Comparison of ENCODE assay signal across 8 mouse cellular contexts in the genomic region with DNA sequence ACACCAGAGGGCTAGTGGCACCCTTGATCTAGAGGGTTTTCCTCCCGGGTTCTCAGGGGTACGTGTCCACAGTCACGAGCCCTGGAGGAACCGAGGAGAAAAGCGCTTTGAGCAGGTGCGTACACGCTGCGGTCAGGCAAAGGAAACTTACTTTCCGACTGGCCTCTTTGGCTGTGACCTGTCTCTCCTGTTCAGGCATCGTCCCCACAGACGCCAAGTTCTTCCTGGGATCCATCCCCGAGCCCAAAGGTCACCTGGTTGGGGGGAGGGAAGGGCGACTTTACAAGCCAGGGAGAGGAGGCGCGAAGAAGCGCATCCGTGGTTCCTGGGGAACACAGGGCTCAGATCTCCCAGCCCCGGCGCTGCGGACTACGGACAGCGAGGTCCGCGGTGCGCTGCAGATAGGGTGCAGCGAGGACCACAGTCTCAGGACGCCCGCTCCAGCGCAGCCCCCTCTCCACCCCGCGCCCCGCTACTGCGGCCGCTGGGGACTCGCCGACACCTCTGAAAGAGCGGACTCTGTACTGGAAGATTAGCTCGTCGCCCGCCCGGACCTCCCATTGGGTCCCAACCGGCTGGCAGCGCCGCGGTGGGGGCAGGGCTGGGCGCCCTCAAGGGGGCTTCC. TPM values are rescaled to one million over a fixed set of nuclear protein-coding genes. Genes with fewer than 3 reads are reported as not detected.
DNase-seq lines count a peak whose midpoint lies in the region; ATAC-seq and TF ChIP-seq lines count a peak whose summit lies in the region.

Gene Atp7b, minus strand, starts transcription at position 485 of the 625 bp plus-strand sequence.

- H3K9ac ChIP-seq in heart, adult 2 months (ENCODE audit: low read depth, low read length) = peak within 1 kb of the TSS; percentile 58
- H3K9ac ChIP-seq in embryonic facial prominence, embryonic 11.5 days (replicated peaks; ENCODE audit: low read length) = peak within 1 kb of the TSS; percentile 60
- H3K9ac ChIP-seq in hindbrain, postnatal 0 days (replicated peaks; ENCODE audit: low read length) = peak within 1 kb of the TSS; percentile 54
- peak within 1 kb of the TSS; percentile 90 for H3K9ac ChIP-seq in liver, embryonic 12.5 days

- H3K27ac ChIP-seq in heart, adult 2 months = peak within 1 kb of the TSS; percentile 24
- H3K27ac ChIP-seq in embryonic facial prominence, embryonic 11.5 days (replicated peaks; ENCODE audit: low read depth, low read length) = no peak within 1 kb of the TSS
- peak within 1 kb of the TSS; percentile 43; the same call in 1 of the 2 replicates for H3K27ac ChIP-seq in hindbrain, postnatal 0 days
- H3K27ac ChIP-seq in liver, embryonic 12.5 days = peak within 1 kb of the TSS; percentile 94

- peak within 1 kb of the TSS; percentile 91 for H3K4me2 ChIP-seq in embryonic facial prominence, embryonic 11.5 days (ENCODE audit: low read depth, low read length)
- H3K4me2 ChIP-seq in hindbrain, postnatal 0 days (ENCODE audit: low read depth, low read length) = peak within 1 kb of the TSS; percentile 94
- peak within 1 kb of the TSS; percentile 87 for H3K4me2 ChIP-seq in liver, embryonic 12.5 days

- peaks cover 2% of the 10 kb centered on the region for H3K36me3 ChIP-seq in heart, adult 2 months (ENCODE audit: control insufficient read depth, insufficient read depth, low read length)
- peaks cover under 1% of the 10 kb centered on the region; the same call in 1 of the 2 replicates for H3K36me3 ChIP-seq in embryonic facial prominence, embryonic 11.5 days (replicated peaks; ENCODE audit: control insufficient read depth, insufficient read depth, low read depth, low read length)
- peaks cover under 1% of the 10 kb centered on the region for H3K36me3 ChIP-seq in hindbrain, postnatal 0 days (ENCODE audit: insufficient read depth, low read length)
- peaks cover 29% of the 10 kb centered on the region for H3K36me3 ChIP-seq in liver, embryonic 12.5 days

- no peaks in the 10 kb centered on the region for H3K4me1 ChIP-seq in heart, adult 2 months (ENCODE audit: control insufficient read depth, insufficient read depth, low read length)
- no peaks in the 10 kb centered on the region for H3K4me1 ChIP-seq in embryonic facial prominence, embryonic 11.5 days (ENCODE audit: control insufficient read depth, insufficient read depth, low read length)
- H3K4me1 ChIP-seq in hindbrain, postnatal 0 days (ENCODE audit: insufficient read depth, low read length) = no peaks in the 10 kb centered on the region; the same call in 1 of the 2 replicates
- peaks cover 59% of the 10 kb centered on the region for H3K4me1 ChIP-seq in liver, embryonic 12.5 days

- 1% methylated on average over 44 of the region's 46 CpGs for WGBS in heart, adult 2 months
- under 1% methylated on average over 38 of the region's 46 CpGs for WGBS in embryonic facial prominence, embryonic 11.5 days
- WGBS in hindbrain, postnatal 0 days = 2% methylated on average over 45 of the region's 46 CpGs
- under 1% methylated on average over 45 of the region's 46 CpGs for WGBS in liver, embryonic 12.5 days (ENCODE audit: insufficient replicate concordance)

- peak; percentile 19; the same call in 1 of the 2 replicates for TF ChIP-seq CTCF in heart, adult 2 months (IDR thresholded peaks at IDR 0.05)
- no peak for TF ChIP-seq CTCF in hindbrain, postnatal 0 days (IDR thresholded peaks at IDR 0.05; ENCODE audit: low read depth)

- no peaks in the 10 kb centered on the region for H3K79me2 ChIP-seq in heart, adult 2 months (replicated peaks; ENCODE audit: control insufficient read depth, insufficient read depth, low read length)

- peak within 1 kb of the TSS; percentile 86 for H3K4me3 ChIP-seq in heart, adult 2 months
- H3K4me3 ChIP-seq in embryonic facial prominence, embryonic 11.5 days (ENCODE audit: low read depth, low read length) = peak within 1 kb of the TSS; percentile 69
- peak within 1 kb of the TSS; percentile 56 for H3K4me3 ChIP-seq in hindbrain, postnatal 0 days (ENCODE audit: low read length)
- H3K4me3 ChIP-seq in liver, embryonic 12.5 days = peak within 1 kb of the TSS; percentile 90

- intact Hi-C loops in heart, adult 2 months (cut with DNase I) = loop anchor here (5.0 kb wide), 2 partner anchors 107 to 122 kb away; partner anchors contain the start of gene Nek3

- no peak for TF ChIP-seq EP300 in heart, adult 2 months (IDR thresholded peaks at IDR 0.05; ENCODE audit: insufficient read depth, low read depth, low read length)

- peak; percentile 93 for ATAC-seq in embryonic facial prominence, embryonic 11.5 days (replicated peaks; ENCODE audit: insufficient number of reproducible peaks, low FRiP score, low TSS enrichment, low read depth)
- peak; percentile 89 for ATAC-seq in hindbrain, postnatal 0 days
- ATAC-seq in liver, embryonic 12.5 days = peak; percentile 74

- H3K27me3 ChIP-seq in heart, adult 2 months (ENCODE audit: control insufficient read depth, insufficient read depth, low read length) = no peaks in the 10 kb centered on the region; the same call in 1 of the 2 replicates
- H3K27me3 ChIP-seq in embryonic facial prominence, embryonic 11.5 days (ENCODE audit: control insufficient read depth, insufficient read depth, low read length) = peaks cover 5% of the 10 kb centered on the region
- no peaks in the 10 kb centered on the region for H3K27me3 ChIP-seq in hindbrain, postnatal 0 days (ENCODE audit: insufficient read depth, low read length)
- H3K27me3 ChIP-seq in liver, embryonic 12.5 days (replicated peaks) = no peaks in the 10 kb centered on the region

- no peaks in the 10 kb centered on the region for H3K9me3 ChIP-seq in embryonic facial prominence, embryonic 11.5 days (replicated peaks; ENCODE audit: control insufficient read depth, low read length)
- H3K9me3 ChIP-seq in hindbrain, postnatal 0 days (ENCODE audit: low read length) = no peaks in the 10 kb centered on the region
- no peaks in the 10 kb centered on the region for H3K9me3 ChIP-seq in liver, embryonic 12.5 days (replicated peaks)

- TF ChIP-seq POLR2A in heart, adult 2 months (IDR thresholded peaks at IDR 0.05; ENCODE audit: insufficient read depth, low read depth, low read length) = no peak

- no peak for DNase-seq in heart, adult 2 months
- DNase-seq in heart, adult 11 months = no peak
- peak; percentile 64 for DNase-seq in CD4-positive helper T cell, adult 2 months (ENCODE audit: low read depth, low spot score)
- DNase-seq in embryonic facial prominence, embryonic 11.5 days (ENCODE audit: low spot score) = peak; percentile 45
- peak; percentile 34 for DNase-seq in hindbrain, postnatal 0 days (ENCODE audit: low spot score)
- peak; percentile 5 for DNase-seq in skeletal muscle tissue, adult 2 months (ENCODE audit: low read depth, low spot score)
- DNase-seq in cerebellum, postnatal 4 days (ENCODE audit: low spot score in 2 of 2) = no peak

RNA-seq across cellular contexts. Expression of gene Atp7b, which starts in this region (rescaled TPM):
- under 1 TPM; 0.05 to 0.07 TPM for total RNA-seq in heart, adult 2 months (2021)
- polyA plus RNA-seq in heart, adult 2 months (2012; rRNA removed) = 0.06 and 0.43 TPM in 2 replicates
- polyA plus RNA-seq in embryonic facial prominence, embryonic 11.5 days (2014; fragmentation: Nextera tagmentation; extraction: Ambion mirVana) = 0.90 and 1.4 TPM in 2 replicates
- total RNA-seq in hindbrain, postnatal 0 days (2014; rRNA removed) = 6.3 and 8.4 TPM in 2 replicates
- polyA plus RNA-seq in hindbrain, postnatal 0 days (2015; fragmentation: Nextera tagmentation; extraction: Ambion mirVana) = 2.4 and 2.6 TPM in 2 replicates
- 14.3 and 15.8 TPM in 2 replicates for polyA plus RNA-seq in liver, embryonic 12.5 days (2016; fragmentation: Nextera tagmentation; extraction: Ambion mirVana)

Comparison
In these comparisons a context has a peak if more than half of its experiments do, and no peak if none do; other contexts are left out.
1. DNase-seq: peak in CD4-positive helper T cell, adult 2 months (single experiment), embryonic facial prominence, embryonic 11.5 days (single experiment), hindbrain, postnatal 0 days (single experiment) and skeletal muscle tissue, adult 2 months (single experiment); none in heart, adult 2 months (0 of 2), heart, adult 11 months (single experiment) and cerebellum, postnatal 4 days (0 of 2).
2. Peak in every context shown above with its lines, with median percentiles within 50 percentile points of each other: H3K4me3 ChIP-seq, H3K9ac ChIP-seq, ATAC-seq and H3K4me2 ChIP-seq.